Mouse (Mus musculus) megakaryocyte, embryonic 14.5 days (primary cell): Measurements from ENCODE around the gene Arfip1. TPM values are rescaled to one million over a fixed set of nuclear protein-coding genes. Genes with fewer than 3 reads are reported as not detected.

Experiments
- H3K27me3 ChIP-seq: replicated peaks from 2 replicates; pipeline ENCODE3; 2012; ENCODE audit warnings: inconsistent platforms
- H3K36me3 ChIP-seq: replicated peaks from 2 replicates; pipeline ENCODE3; 2012; ENCODE audit warnings: low read length, inconsistent platforms, mixed read lengths
- H3K4me1 ChIP-seq: 2 replicates; pipeline ENCODE4 v1.6.1; 2012; ENCODE audit warnings: inconsistent platforms
- H3K4me3 ChIP-seq: replicated peaks from 2 replicates; pipeline ENCODE3; 2012; ENCODE audit warnings: moderate library complexity, mild to moderate bottlenecking, inconsistent platforms
- H3K9me3 ChIP-seq: 2 replicates; pipeline ENCODE4 v1.6.1; 2012; ENCODE audit warnings: inconsistent platforms
- FLI1 ChIP-seq: IDR thresholded peaks from 2 replicates; pipeline ENCODE4 v1.6.1; 2012; ENCODE audit warnings: low read length, inconsistent platforms, mixed read lengths
- GATA1 ChIP-seq: IDR thresholded peaks from 3 replicates; pipeline ENCODE4 v1.6.1; 2012; ENCODE audit warnings: mixed read lengths, low read length, inconsistent platforms, borderline replicate concordance
- polyA plus RNA-seq: library from polyadenylated mRNA; stranded (reverse); fragments of >175 nt; gene quantifications from 2 replicates; pipeline ENCODE4 v1.2.3, GENCODE M21; 2012; ENCODE audit warnings: low replicate concordance; ENCODE audit not compliant: insufficient read depth

Gene Arfip1
- polyA plus RNA-seq, 1 experiment, result 9.3 TPM

- Histone ChIP-seq H3K4me3 (no peak overlapping the region), H3K4me1 (peaks cover 24% of the 10 kb centered on the region), H3K36me3 (no peaks in the 10 kb centered on the region), H3K9me3 (peaks cover 14% of the 10 kb centered on the region), H3K27me3 (peaks cover 4% of the 10 kb centered on the region)
- no peak for TF ChIP-seq GATA1
- TF ChIP-seq FLI1, result no peak
Observed at GRCm38 (mm10) chr3:84603212-84603611, 20.8 kb upstream of the Arfip1 start.

- peaks cover 26% of the 10 kb centered on the region for H3K4me1 ChIP-seq
- peaks cover 14% of the 10 kb centered on the region for H3K9me3 ChIP-seq
- H3K4me3 ChIP-seq, result no peak overlapping the region
- H3K27me3 ChIP-seq, result peaks cover 7% of the 10 kb centered on the region
- TF ChIP-seq GATA1 (no peak), FLI1 (no peak)
- H3K36me3 ChIP-seq, result no peaks in the 10 kb centered on the region
Observed at GRCm38 (mm10) chr3:84602759-84603158, 20.3 kb upstream of the Arfip1 start.

- TF ChIP-seq GATA1 (no peak), FLI1 (no peak)
- H3K4me1 ChIP-seq, result peaks cover 25% of the 10 kb centered on the region
- no peaks in the 10 kb centered on the region for H3K36me3 ChIP-seq
- peaks cover 14% of the 10 kb centered on the region for H3K9me3 ChIP-seq
- H3K27me3 ChIP-seq, result peaks cover 13% of the 10 kb centered on the region
- H3K4me3 ChIP-seq, result no peak overlapping the region
Observed at GRCm38 (mm10) chr3:84601870-84602495, 19.6 kb upstream of the Arfip1 start.

DNA sequence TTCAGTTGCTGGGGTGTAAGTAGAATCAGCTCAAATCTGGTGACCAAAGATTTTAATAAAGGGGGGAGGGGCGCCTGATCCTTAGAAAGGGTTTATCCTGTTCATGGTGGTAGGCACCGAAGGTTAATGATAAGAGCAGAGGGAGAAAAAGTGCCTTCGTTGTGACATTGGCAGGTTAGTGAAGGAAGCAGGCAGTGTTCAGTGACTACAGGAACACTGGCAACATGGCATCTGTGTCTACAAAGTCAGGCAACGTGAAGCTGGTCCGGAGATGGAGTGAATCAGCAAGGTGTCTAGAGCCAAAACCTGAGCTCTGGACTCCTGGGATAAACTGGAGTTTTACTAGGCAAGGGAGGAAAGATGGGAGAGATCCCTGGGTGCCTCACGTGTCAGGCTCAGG is 16.3 kb upstream of the Arfip1 start:
- Histone ChIP-seq H3K4me1 (peaks cover 34% of the 10 kb centered on the region), H3K4me3 (no peak overlapping the region)

DNA sequence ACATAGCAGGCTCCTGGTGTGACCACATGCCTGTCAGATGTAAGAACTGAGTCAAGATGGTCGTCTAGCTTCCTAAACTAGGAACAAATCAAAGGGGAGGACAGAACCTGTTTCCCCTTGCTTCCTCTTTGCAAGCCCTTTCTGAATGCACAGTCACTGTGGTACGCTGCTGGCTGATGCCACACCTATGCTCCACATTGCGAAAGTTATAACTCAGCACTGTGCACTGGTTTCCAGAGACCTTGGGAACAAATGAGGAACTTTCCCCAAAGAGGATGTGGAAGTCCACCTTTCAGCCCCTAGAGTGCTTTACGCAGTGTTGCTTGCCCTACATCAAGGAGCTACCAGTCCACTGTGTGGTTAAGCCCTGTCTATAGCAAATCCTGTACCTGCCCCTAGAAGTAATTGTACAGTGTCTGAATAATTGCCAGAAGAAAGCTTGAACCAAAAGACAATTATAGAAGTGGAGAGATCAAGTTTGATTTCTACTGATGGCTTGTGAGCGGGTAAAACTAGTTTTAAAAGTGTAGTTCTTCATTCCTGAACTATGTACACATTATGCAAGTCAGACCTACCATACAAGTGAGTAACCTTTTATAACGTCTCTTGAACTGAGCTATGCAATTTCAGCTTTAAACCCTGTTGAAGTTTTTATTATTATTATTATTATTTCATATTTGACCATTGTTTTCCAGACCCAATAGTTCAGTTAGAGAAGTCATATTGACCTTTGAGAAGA is 15.7 kb upstream of the Arfip1 start:
- no peaks in the 10 kb centered on the region for H3K36me3 ChIP-seq
- peaks cover 31% of the 10 kb centered on the region for H3K4me1 ChIP-seq
- H3K4me3 ChIP-seq, result no peak overlapping the region
- peaks cover 23% of the 10 kb centered on the region for H3K27me3 ChIP-seq
- H3K9me3 ChIP-seq, result no peaks in the 10 kb centered on the region; the same call in 1 of the 2 replicates
- TF ChIP-seq GATA1, result no peak
- no peak for TF ChIP-seq FLI1

More for the DNA sequence above, 16.3 kb upstream of the Arfip1 start:
- no peaks in the 10 kb centered on the region for H3K36me3 ChIP-seq
- peaks cover 23% of the 10 kb centered on the region for H3K27me3 ChIP-seq
- H3K9me3 ChIP-seq, result no peaks in the 10 kb centered on the region; the same call in 1 of the 2 replicates
- no peak for TF ChIP-seq GATA1
- no peak for TF ChIP-seq FLI1

- no peaks in the 10 kb centered on the region; the same call in 1 of the 2 replicates for H3K9me3 ChIP-seq
- H3K36me3 ChIP-seq, result no peaks in the 10 kb centered on the region
- TF ChIP-seq FLI1 (no peak), GATA1 (no peak)
- peak overlapping the region; percentile 80 for H3K4me3 ChIP-seq
- peaks cover 23% of the 10 kb centered on the region for H3K27me3 ChIP-seq
- peaks cover 37% of the 10 kb centered on the region for H3K4me1 ChIP-seq
Observed at GRCm38 (mm10) chr3:84595677-84596234, 13.3 kb upstream of the Arfip1 start.

DNA sequence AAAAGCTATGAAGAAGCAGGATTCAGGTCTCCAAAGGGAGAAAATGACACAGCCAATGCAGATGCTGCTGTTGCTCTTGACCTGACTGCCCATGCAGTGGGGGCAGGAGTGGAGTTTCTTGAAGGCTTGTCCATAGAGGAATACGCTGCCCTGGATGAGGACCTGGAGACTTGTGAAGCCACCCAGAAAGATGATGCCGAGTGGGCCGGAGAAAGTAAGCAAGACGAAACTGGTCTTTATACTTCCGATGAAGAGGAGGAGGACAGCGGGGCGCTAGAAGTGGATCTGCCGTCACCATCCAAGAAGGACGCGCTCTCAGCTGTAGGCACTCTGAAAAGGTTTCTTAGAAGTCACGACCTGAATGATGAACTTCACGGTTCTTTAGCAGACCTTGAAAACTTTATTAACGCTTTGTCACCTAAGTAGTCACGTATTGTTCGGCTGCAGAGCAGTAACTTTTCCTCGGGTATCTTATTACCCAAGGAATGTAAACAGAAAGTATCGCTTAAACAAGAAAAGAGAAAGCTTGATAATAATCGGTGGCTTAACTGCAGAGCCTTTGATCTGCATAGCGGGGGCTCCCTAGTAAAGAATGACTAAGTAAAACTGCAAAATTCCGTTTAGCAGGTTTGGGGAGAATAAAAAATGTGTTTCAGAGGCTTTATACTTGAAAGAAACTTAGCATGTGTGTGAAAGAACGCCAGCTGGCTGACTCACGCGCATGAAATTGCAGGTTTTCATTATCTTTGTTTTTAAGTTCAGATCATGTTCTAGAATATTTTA is 12.7 kb upstream of the Arfip1 start:
- TF ChIP-seq FLI1, result no peak
- TF ChIP-seq GATA1, result no peak
- Histone ChIP-seq H3K36me3 (no peaks in the 10 kb centered on the region), H3K4me3 (peak overlapping the region; percentile 88), H3K9me3 (no peaks in the 10 kb centered on the region; the same call in 1 of the 2 replicates), H3K27me3 (peaks cover 22% of the 10 kb centered on the region), H3K4me1 (peaks cover 37% of the 10 kb centered on the region)

- Histone ChIP-seq H3K36me3 (no peaks in the 10 kb centered on the region), H3K27me3 (peaks cover 19% of the 10 kb centered on the region), H3K4me1 (peaks cover 43% of the 10 kb centered on the region), H3K4me3 (no peak within 1 kb of the TSS), H3K9me3 (no peaks in the 10 kb centered on the region; the same call in 1 of the 2 replicates)
- no peak for TF ChIP-seq GATA1
- TF ChIP-seq FLI1, result no peak
Observed at GRCm38 (mm10) chr3:84593274-84593673, 10.8 kb upstream of the Arfip1 start, which contains the start of gene Tigd4. Gene Tigd4, plus strand, starts transcription at chr3:84593574.

DNA sequence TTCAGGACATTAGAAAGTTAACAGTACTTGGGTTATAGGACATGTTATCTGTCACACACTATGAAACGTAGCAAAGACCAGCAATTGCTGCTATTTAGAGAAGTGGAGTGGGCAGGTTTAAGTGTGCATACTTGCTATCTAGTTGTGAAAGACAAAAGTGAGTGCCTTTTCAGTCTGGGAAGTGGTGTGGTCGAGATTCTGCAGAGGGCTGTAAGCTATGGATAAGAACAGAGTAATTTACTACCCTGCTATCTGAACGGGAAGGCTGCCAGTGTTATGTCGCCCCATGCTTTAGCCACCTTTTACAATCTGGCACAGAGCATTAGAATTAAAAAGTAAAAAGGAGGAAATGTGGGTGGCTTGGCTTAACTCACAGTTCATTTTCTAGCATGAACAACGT is 4.3 kb upstream of the Arfip1 start:
- no peak for TF ChIP-seq GATA1
- TF ChIP-seq FLI1, result no peak
- Histone ChIP-seq H3K4me3 (peak overlapping the region; percentile 46), H3K27me3 (no peaks in the 10 kb centered on the region)

GRCm38 (mm10) chr3:84582913-84583276 is 470 bp upstream of the Arfip1 start:
- peak overlapping the region; percentile 97 for H3K4me3 ChIP-seq
- H3K36me3 ChIP-seq, result no peaks in the 10 kb centered on the region
- no peak for TF ChIP-seq GATA1
- no peak for TF ChIP-seq FLI1
- H3K4me1 ChIP-seq, result peaks cover 63% of the 10 kb centered on the region
- no peaks in the 10 kb centered on the region for H3K9me3 ChIP-seq
- H3K27me3 ChIP-seq, result no peaks in the 10 kb centered on the region

More for the DNA sequence above, 4.3 kb upstream of the Arfip1 start:
- no peaks in the 10 kb centered on the region for H3K36me3 ChIP-seq
- H3K4me1 ChIP-seq, result peaks cover 48% of the 10 kb centered on the region
- H3K9me3 ChIP-seq, result no peaks in the 10 kb centered on the region
